20 mouse cellular contexts compared by ENCODE assay signal in the genomic region with DNA sequence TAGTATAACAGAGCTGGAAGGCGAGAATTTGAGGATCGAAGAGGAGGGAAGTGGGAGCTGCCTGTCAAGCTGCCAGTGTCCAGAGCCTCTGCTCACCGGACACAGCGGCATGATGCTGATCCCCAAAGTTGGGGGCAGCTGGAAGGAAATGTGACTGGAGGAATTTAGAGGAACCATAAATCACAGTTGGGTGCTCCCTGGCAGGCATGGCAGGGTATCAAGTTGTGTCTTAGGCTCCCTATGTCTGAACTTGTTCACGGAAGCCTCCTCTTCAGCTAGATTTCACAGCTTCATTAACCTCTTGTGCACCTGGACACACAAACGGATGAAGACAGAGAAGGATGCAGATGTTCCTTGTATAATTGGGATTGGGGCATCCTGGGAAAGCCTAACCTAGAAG.
DNase-seq lines count a peak whose midpoint lies in the region; ATAC-seq and TF ChIP-seq lines count a peak whose summit lies in the region.
"Had no signal": no experiment of that assay in that cellular context is flagged by ENCODE, and none has a peak within 500 bp of the region (broad histone marks: within the 10 kb centered on the region; RNA-seq: fewer than 3 reads in every experiment).

No protein-coding gene starts in this region.

- intact Hi-C loops in left cerebral cortex, adult 2 months (cut with DNase I), result no loop called here

- DNase-seq in left cerebral cortex, adult 2 months (ENCODE audit: extremely low spot score in 1 of 2, low spot score in 2 of 2), result no peak
- no peak for DNase-seq in left cerebral cortex, adult 18-20 months (ENCODE audit: low spot score in 2 of 2)
- DNase-seq in hindbrain, postnatal 0 days (ENCODE audit: low spot score), result no peak
- DNase-seq in frontal cortex, adult 2 months (ENCODE audit: extremely low spot score in 1 of 2, low spot score in 1 of 2), result no peak
- DNase-seq in ovary, postnatal 10 days (ENCODE audit: low spot score), result no peak
- DNase-seq: adrenal gland, postnatal 36 days; cerebellum, adult 8-10 months; gastrocnemius, postnatal 14 days; heart, adult 18-20 months; kidney, adult 9 months; liver, embryonic 13.5 days; lung, embryonic 14.5 days; lung, postnatal 36 days; right cerebral cortex, postnatal 25 days; thymus, adult 2 months had no signal

- no peak overlapping the region for H3K9ac ChIP-seq in hindbrain, embryonic 13.5 days
- no peak overlapping the region for H3K9ac ChIP-seq in hindbrain, embryonic 12.5 days
- H3K9ac ChIP-seq in hindbrain, postnatal 0 days (replicated peaks; ENCODE audit: low read length), result no peak overlapping the region
- H3K9ac ChIP-seq: heart, embryonic 13.5 days; limb, embryonic 12.5 days; liver, embryonic 13.5 days; lung, embryonic 14.5 days; neural tube, embryonic 15.5 days had no signal

- 77% methylated on average over 6 of the region's 6 CpGs for WGBS in hindbrain, embryonic 13.5 days
- WGBS in hindbrain, embryonic 12.5 days, result 71% methylated on average over 6 of the region's 6 CpGs
- 53% methylated on average over 6 of the region's 6 CpGs for whole genome bisulfite sequencing in hindbrain, postnatal 0 days

- no peaks in the 10 kb centered on the region for H3K27me3 ChIP-seq in hindbrain, embryonic 13.5 days
- no peaks in the 10 kb centered on the region for H3K27me3 ChIP-seq in hindbrain, embryonic 12.5 days
- H3K27me3 ChIP-seq in hindbrain, postnatal 0 days (ENCODE audit: insufficient read depth, low read length), result no peaks in the 10 kb centered on the region
- H3K27me3 ChIP-seq: heart, embryonic 13.5 days; limb, embryonic 12.5 days; liver, embryonic 13.5 days; neural tube, embryonic 15.5 days had no signal

- no peaks in the 10 kb centered on the region for H3K9me3 ChIP-seq in hindbrain, embryonic 13.5 days
- no peaks in the 10 kb centered on the region for H3K9me3 ChIP-seq in hindbrain, embryonic 12.5 days (replicated peaks)
- H3K9me3 ChIP-seq in hindbrain, postnatal 0 days (ENCODE audit: low read length), result no peaks in the 10 kb centered on the region
- H3K9me3 ChIP-seq: heart, embryonic 13.5 days; limb, embryonic 12.5 days; liver, embryonic 13.5 days; neural tube, embryonic 15.5 days had no signal

- H3K4me1 ChIP-seq in hindbrain, embryonic 13.5 days (replicated peaks), result peaks cover 13% of the 10 kb centered on the region
- peaks cover 7% of the 10 kb centered on the region; the same call in 1 of the 2 replicates for H3K4me1 ChIP-seq in hindbrain, embryonic 12.5 days
- peaks cover 9% of the 10 kb centered on the region; the same call in 1 of the 2 replicates for H3K4me1 ChIP-seq in hindbrain, postnatal 0 days (ENCODE audit: insufficient read depth, low read length)
- H3K4me1 ChIP-seq: limb, embryonic 12.5 days; liver, embryonic 13.5 days had no signal

- peaks cover 13% of the 10 kb centered on the region; the same call in 1 of the 2 replicates for H3K36me3 ChIP-seq in hindbrain, embryonic 13.5 days
- no peaks in the 10 kb centered on the region for H3K36me3 ChIP-seq in hindbrain, embryonic 12.5 days
- H3K36me3 ChIP-seq in hindbrain, postnatal 0 days (ENCODE audit: insufficient read depth, low read length), result peaks cover 6% of the 10 kb centered on the region; the same call in 1 of the 2 replicates
- H3K36me3 ChIP-seq: heart, embryonic 13.5 days; limb, embryonic 12.5 days; liver, embryonic 13.5 days had no signal

- no peak overlapping the region for H3K4me2 ChIP-seq in hindbrain, embryonic 13.5 days
- H3K4me2 ChIP-seq in hindbrain, embryonic 12.5 days (replicated peaks), result no peak overlapping the region
- no peak overlapping the region for H3K4me2 ChIP-seq in hindbrain, postnatal 0 days (ENCODE audit: low read depth, low read length)
- H3K4me2 ChIP-seq: heart, embryonic 13.5 days; limb, embryonic 12.5 days; liver, embryonic 13.5 days; lung, embryonic 14.5 days; neural tube, embryonic 15.5 days had no signal

- TF ChIP-seq CTCF in left cerebral cortex, adult 2 months (IDR thresholded peaks at IDR 0.05), result no peak
- TF ChIP-seq CTCF in hindbrain, postnatal 0 days (IDR thresholded peaks at IDR 0.05; ENCODE audit: low read depth), result no peak

- ATAC-seq in hindbrain, embryonic 13.5 days (ENCODE audit: low FRiP score), result no peak
- ATAC-seq in hindbrain, embryonic 12.5 days (ENCODE audit: low FRiP score), result no peak
- ATAC-seq in hindbrain, postnatal 0 days, result no peak

- peak overlapping the region; percentile 23; the same call in 1 of the 2 replicates for H3K27ac ChIP-seq in hindbrain, embryonic 13.5 days
- no peak overlapping the region for H3K27ac ChIP-seq in hindbrain, embryonic 12.5 days
- peak overlapping the region; percentile 86 for H3K27ac ChIP-seq in left cerebral cortex, adult 2 months
- peak overlapping the region; percentile 32 for H3K27ac ChIP-seq in hindbrain, postnatal 0 days
- H3K27ac ChIP-seq: heart, embryonic 13.5 days; limb, embryonic 12.5 days; liver, embryonic 13.5 days had no signal

- no peak overlapping the region for H3K4me3 ChIP-seq in hindbrain, embryonic 13.5 days
- no peak overlapping the region for H3K4me3 ChIP-seq in hindbrain, embryonic 12.5 days
- no peak overlapping the region for H3K4me3 ChIP-seq in left cerebral cortex, adult 2 months
- no peak overlapping the region for H3K4me3 ChIP-seq in hindbrain, postnatal 0 days (ENCODE audit: low read length)
- H3K4me3 ChIP-seq: heart, embryonic 13.5 days; limb, embryonic 12.5 days; liver, embryonic 13.5 days; neural tube, embryonic 15.5 days had no signal
